Mouse (Mus musculus): Measurements from ENCODE around the gene Muc4. TPM values are rescaled to one million over a fixed set of nuclear protein-coding genes. Genes with fewer than 3 reads are reported as not detected.

The Muc4 gene
- polyA plus RNA-seq, 1 experiment from 2014 or later, result not detected

- ATAC-seq (no peak), DNase-seq (ENCODE audit: low read depth, low spot score) (no peak)
- no peak for TF ChIP-seq CTCF (IDR thresholded peaks at IDR 0.05)
- in situ Hi-C loops (cut with MboI; ENCODE audit: low pct_unique_long_range_greater_than_20kb), result no loop called here
- POLR2A ChIA-PET, result interaction anchor here (0.6 kb wide), 1 partner anchor 11 kb away, joined by 3 read pairs; no protein-coding TSS in a partner anchor
- CTCF ChIA-PET, result interaction anchor here (2.0 kb wide), 1 partner anchor 13 kb away, joined by 6 read pairs; no protein-coding TSS in a partner anchor
- H3K27me3 ChIP-seq, result no peaks in the 10 kb centered on the region
Measured at GRCm38 (mm10) chr16:32764550-32764949, 28.9 kb downstream of the Muc4 start.

GRCm38 (mm10) chr16:32764961-32765360, 29.3 kb downstream of the Muc4 start:
- in situ Hi-C loops (cut with MboI; ENCODE audit: low pct_unique_long_range_greater_than_20kb), result no loop called here
- DNase-seq (ENCODE audit: low read depth, low spot score), result no peak
- no peak for ATAC-seq
- H3K27me3 ChIP-seq, result no peaks in the 10 kb centered on the region
- CTCF ChIA-PET, result interaction anchor here (2.0 kb wide), 1 partner anchor 13 kb away, joined by 6 read pairs; no protein-coding TSS in a partner anchor
- POLR2A ChIA-PET, result interaction anchor here (0.6 to 0.9 kb wide), 2 partner anchors 10 to 29 kb away, joined by 3 read pairs; no protein-coding TSS in a partner anchor
- no peak for TF ChIP-seq CTCF (IDR thresholded peaks at IDR 0.05)

- no peak for ATAC-seq
- POLR2A ChIA-PET, result no interaction called here
- H3K27me3 ChIP-seq, result no peaks in the 10 kb centered on the region
- in situ Hi-C loops (cut with MboI; ENCODE audit: low pct_unique_long_range_greater_than_20kb), result no loop called here
- no peak for DNase-seq (ENCODE audit: low read depth, low spot score)
- CTCF ChIA-PET, result no interaction called here
- no peak for TF ChIP-seq CTCF (IDR thresholded peaks at IDR 0.05)
Measured at GRCm38 (mm10) chr16:32766904-32767303, 31.2 kb downstream of the Muc4 start.

- TF ChIP-seq CTCF (IDR thresholded peaks at IDR 0.05), result no peak
- in situ Hi-C loops (cut with MboI; ENCODE audit: low pct_unique_long_range_greater_than_20kb), result no loop called here
- ATAC-seq (no peak), DNase-seq (ENCODE audit: low read depth, low spot score) (no peak)
- POLR2A ChIA-PET, result no interaction called here
- CTCF ChIA-PET, result interaction anchor here (1.0 to 1.3 kb wide), 3 partner anchors 13 to 59 kb away, joined by 3 read pairs; no protein-coding TSS in a partner anchor
- no peaks in the 10 kb centered on the region for H3K27me3 ChIP-seq
Measured at GRCm38 (mm10) chr16:32776676-32777075, 41.0 kb downstream of the Muc4 start.

GRCm38 (mm10) chr16:32778956-32779355, 43.3 kb downstream of the Muc4 start:
- TF ChIP-seq CTCF (IDR thresholded peaks at IDR 0.05), result no peak
- ChIA-PET CTCF (interaction anchor here (1.6 kb wide), 1 partner anchor 12 kb away, joined by 4 read pairs; no protein-coding TSS in a partner anchor), POLR2A (no interaction called here)
- ATAC-seq (no peak), DNase-seq (ENCODE audit: low read depth, low spot score) (no peak)
- no peaks in the 10 kb centered on the region for H3K27me3 ChIP-seq
- in situ Hi-C loops (cut with MboI; ENCODE audit: low pct_unique_long_range_greater_than_20kb), result no loop called here

GRCm38 (mm10) chr16:32783324-32784062, 47.8 kb downstream of the Muc4 start:
- in situ Hi-C loops (cut with MboI; ENCODE audit: low pct_unique_long_range_greater_than_20kb), result no loop called here
- no peak for TF ChIP-seq CTCF (IDR thresholded peaks at IDR 0.05)
- ChIA-PET CTCF (no interaction called here), POLR2A (interaction anchor here (0.8 to 1.2 kb wide), 3 partner anchors 16 to 80 kb away, joined by 3 read pairs; no protein-coding TSS in a partner anchor)
- DNase-seq (ENCODE audit: low read depth, low spot score) (no peak), ATAC-seq (no peak)
- H3K27me3 ChIP-seq, result no peaks in the 10 kb centered on the region

GRCm38 (mm10) chr16:32784840-32785239, 49.2 kb downstream of the Muc4 start:
- TF ChIP-seq CTCF (IDR thresholded peaks at IDR 0.05), result no peak
- POLR2A ChIA-PET, result no interaction called here
- no peaks in the 10 kb centered on the region for H3K27me3 ChIP-seq
- CTCF ChIA-PET, result interaction anchor here (0.9 kb wide), 1 partner anchor 88 kb away, joined by 3 read pairs; no protein-coding TSS in a partner anchor
- ATAC-seq (no peak), DNase-seq (ENCODE audit: low read depth, low spot score) (no peak)
- in situ Hi-C loops (cut with MboI; ENCODE audit: low pct_unique_long_range_greater_than_20kb), result no loop called here

- DNase-seq (ENCODE audit: low read depth, low spot score) (no peak), ATAC-seq (no peak)
- in situ Hi-C loops (cut with MboI; ENCODE audit: low pct_unique_long_range_greater_than_20kb), result no loop called here
- ChIA-PET POLR2A (no interaction called here), CTCF (interaction anchor here (0.8 to 1.4 kb wide), 2 partner anchors 13 to 93 kb away, joined by 3 to 4 read pairs; no protein-coding TSS in a partner anchor)
- TF ChIP-seq CTCF (IDR thresholded peaks at IDR 0.05), result no peak
- H3K27me3 ChIP-seq, result no peaks in the 10 kb centered on the region
Measured at GRCm38 (mm10) chr16:32790056-32790455, 54.4 kb downstream of the Muc4 start.

GRCm38 (mm10) chr16:32795177-32795576, 59.5 kb downstream of the Muc4 start:
- in situ Hi-C loops (cut with MboI; ENCODE audit: low pct_unique_long_range_greater_than_20kb), result no loop called here
- ChIA-PET POLR2A (no interaction called here), CTCF (interaction anchor here (1.4 kb wide), 1 partner anchor 112 kb away, joined by 3 read pairs; no protein-coding TSS in a partner anchor)
- ATAC-seq (no peak), DNase-seq (ENCODE audit: low read depth, low spot score) (no peak)
- no peaks in the 10 kb centered on the region for H3K27me3 ChIP-seq
- TF ChIP-seq CTCF (IDR thresholded peaks at IDR 0.05), result no peak

GRCm38 (mm10) chr16:32796676-32797425, 61.2 kb downstream of the Muc4 start:
- no peaks in the 10 kb centered on the region for H3K27me3 ChIP-seq
- no peak for TF ChIP-seq CTCF (IDR thresholded peaks at IDR 0.05)
- DNase-seq (ENCODE audit: low read depth, low spot score) (no peak), ATAC-seq (no peak)
- in situ Hi-C loops (cut with MboI; ENCODE audit: low pct_unique_long_range_greater_than_20kb), result no loop called here
- CTCF ChIA-PET, result no interaction called here
- POLR2A ChIA-PET, result no interaction called here

- CTCF ChIA-PET, result no interaction called here
- POLR2A ChIA-PET, result no interaction called here
- DNase-seq (ENCODE audit: low read depth, low spot score), result no peak
- TF ChIP-seq CTCF (IDR thresholded peaks at IDR 0.05), result no peak
- H3K27me3 ChIP-seq, result no peaks in the 10 kb centered on the region
- in situ Hi-C loops (cut with MboI; ENCODE audit: low pct_unique_long_range_greater_than_20kb), result no loop called here
- no peak for ATAC-seq
Measured at GRCm38 (mm10) chr16:32797426-32797689, 61.7 kb downstream of the Muc4 start, which contains the start of gene Muc20. Muc20 (minus strand) TSS chr16:32797435.
